In genomic region chr10:125948842-125949474, GRCm38 (mm10) we compare ENCODE assay signal across 10 mouse cellular contexts. TPM values are rescaled to one million over a fixed set of nuclear protein-coding genes. Genes with fewer than 3 reads are reported as not detected.
DNase-seq lines count a peak whose midpoint lies in the region; ATAC-seq and TF ChIP-seq lines count a peak whose summit lies in the region.
"Had no signal": no experiment of that assay in that cellular context is flagged by ENCODE, and none has a peak within 500 bp of the region (broad histone marks: within the 10 kb centered on the region; RNA-seq: fewer than 3 reads in every experiment).

No protein-coding gene starts in this region.

- H3K9ac ChIP-seq in stomach, postnatal 0 days (ENCODE audit: low read length): no peak overlapping the region

- H3K4me2 ChIP-seq in stomach, postnatal 0 days (replicated peaks; ENCODE audit: low read depth): peak overlapping the region; percentile 40

- TF ChIP-seq CTCF in stomach, postnatal 0 days (IDR thresholded peaks at IDR 0.05; ENCODE audit: low read depth): no peak

- H3K4me3 ChIP-seq in stomach, postnatal 0 days (ENCODE audit: low read depth, low read length): peak overlapping the region; percentile 13; the same call in 1 of the 2 replicates
- H3K4me3 ChIP-seq: erythroblast, embryonic 14.5 days had no signal

- no peaks in the 10 kb centered on the region for H3K36me3 ChIP-seq in stomach, postnatal 0 days (ENCODE audit: control insufficient read depth, insufficient read depth, low read length)

- H3K9me3 ChIP-seq in stomach, postnatal 0 days (ENCODE audit: control insufficient read depth, low read length): no peaks in the 10 kb centered on the region

- H3K27me3 ChIP-seq in stomach, postnatal 0 days (ENCODE audit: control insufficient read depth, insufficient read depth, low read length): no peaks in the 10 kb centered on the region

- WGBS in stomach, postnatal 0 days: 25% methylated on average over 15 of the region's 15 CpGs

- DNase-seq in cerebellum, postnatal 14 days: peak; percentile 18 to 28
- DNase-seq in cerebellum, adult 9-10 months: no peak
- DNase-seq in ovary, adult 18-20 months (ENCODE audit: low spot score): peak; percentile 3
- DNase-seq in ovary, postnatal 14 days (ENCODE audit: low spot score): no peak
- DNase-seq in kidney, postnatal 25 days: peak; percentile 26 to 44
- DNase-seq in stomach, postnatal 0 days (ENCODE audit: low spot score): peak; percentile 30
- DNase-seq in frontal cortex, adult 2 months (ENCODE audit: extremely low spot score in 1 of 2, low spot score in 1 of 2): no peak
- DNase-seq in adrenal gland, postnatal 25 days: no peak
- DNase-seq: adrenal gland, postnatal 10 days had no signal

- H3K27ac ChIP-seq in stomach, postnatal 0 days (replicated peaks): no peak overlapping the region

- ATAC-seq in stomach, postnatal 0 days (ENCODE audit: low FRiP score, low TSS enrichment): no peak

- TF ChIP-seq EP300 in stomach, postnatal 0 days (optimal IDR thresholded peaks at IDR 0.05): no peak

- H3K4me1 ChIP-seq in stomach, postnatal 0 days (replicated peaks; ENCODE audit: control insufficient read depth, insufficient read depth): no peaks in the 10 kb centered on the region

RNA-seq across cellular contexts. Expression of gene Lrig3, which starts 17.0 kb away (rescaled TPM):
- 11.3 and 11.6 TPM in 2 replicates for polyA plus RNA-seq in stomach, postnatal 0 days (2015; fragmentation: Nextera tagmentation; extraction: Ambion mirVana)
- polyA plus RNA-seq in frontal cortex, adult 2 months (2012; rRNA removed): 2.1 and 2.7 TPM in 2 replicates
- total RNA-seq in adrenal gland, postnatal 25 days (2021): 4.0 and 7.2 TPM in 2 replicates
- polyA plus RNA-seq: erythroblast, embryonic 14.5 days had no signal

Comparison
In these comparisons a context has a peak if more than half of its experiments do, and no peak if none do; other contexts are left out.
1. DNase-seq: peak in cerebellum, postnatal 14 days (2 of 2), ovary, adult 18-20 months (single experiment), kidney, postnatal 25 days (2 of 2) and stomach, postnatal 0 days (single experiment); none in cerebellum, adult 9-10 months (single experiment), ovary, postnatal 14 days (single experiment), frontal cortex, adult 2 months (0 of 2) and adrenal gland, postnatal 25 days (single experiment).